Mouse (Mus musculus): ENCODE measurements at regions not wholly inside any gene's neighbourhood (a gene's known extent, or its start where the extent isn't known, plus 50 kb on each side); places are given as distances from the start of the nearest gene placed in this dataset.
A peak's percentile ranks its signal among the peaks of the same experiment; 100 is the strongest.

- no peak for DNase-seq (ENCODE audit: low spot score in 2 of 2)
These were observed 77.0 kb upstream of the Ubash3b start for GRCm38 (mm10) chr9:41238395-41239096.

GRCm38 (mm10) chr9:41237265-41237664, 75.8 kb upstream of the Ubash3b start:
- no peak for DNase-seq (ENCODE audit: low spot score in 2 of 2)

- DNase-seq (ENCODE audit: low spot score in 2 of 2), result no peak
These were observed 67.7 kb upstream of the Ubash3b start for GRCm38 (mm10) chr9:41229225-41229582.

GRCm38 (mm10) chr9:41228425-41229224, 67.1 kb upstream of the Ubash3b start:
- peak; percentile 73 to 94 for DNase-seq (ENCODE audit: low spot score in 2 of 2)

GRCm38 (mm10) chr9:41223406-41223805, 61.9 kb upstream of the Ubash3b start:
- DNase-seq (ENCODE audit: low spot score in 2 of 2), result no peak

GRCm38 (mm10) chr9:41222346-41223015, 61.0 kb upstream of the Ubash3b start:
- no peak for DNase-seq (ENCODE audit: low spot score in 2 of 2)

- no peak for DNase-seq (ENCODE audit: low spot score in 2 of 2)
These were observed 59.8 kb upstream of the Ubash3b start for GRCm38 (mm10) chr9:41221110-41221790.

- no peak for DNase-seq (ENCODE audit: low spot score in 2 of 2)
These were observed 58.7 kb upstream of the Ubash3b start for GRCm38 (mm10) chr9:41220105-41220669.

- DNase-seq (ENCODE audit: low spot score in 2 of 2), result no peak
These were observed 57.2 kb upstream of the Ubash3b start for GRCm38 (mm10) chr9:41218702-41219101.

GRCm38 (mm10) chr9:41216248-41216647, 54.8 kb upstream of the Ubash3b start:
- no peak for DNase-seq (ENCODE audit: low spot score in 2 of 2)

GRCm38 (mm10) chr9:41215026-41215425, 53.5 kb upstream of the Ubash3b start:
- no peak for DNase-seq (ENCODE audit: low spot score in 2 of 2)

GRCm38 (mm10) chr9:41212943-41213529, 51.5 kb upstream of the Ubash3b start:
- no peak for DNase-seq (ENCODE audit: low spot score in 2 of 2)

- no peak for DNase-seq (ENCODE audit: low spot score in 2 of 2)
These were observed 50.9 kb upstream of the Ubash3b start for GRCm38 (mm10) chr9:41212303-41212901.

GRCm38 (mm10) chr9:41211865-41212302, 50.4 kb upstream of the Ubash3b start:
- DNase-seq (ENCODE audit: low spot score in 2 of 2), result no peak

Small RNA genes lying in the stretch of these regions (microRNA-seq; reads per million reads assigned to microRNA genes)
- gene Mir100 (5,088 to 9,860 reads per million in 2 experiments), gene Mir125b-1 (850 to 1,083 reads per million in 2 experiments), gene Mirlet7a-2 (307 to 333 reads per million in 2 experiments)

All from left cerebral cortex, adult 8-10 months (tissue).